Mouse (Mus musculus) lung, postnatal 0 days (tissue): ENCODE measurements at regions not wholly inside any gene's neighbourhood (a gene's known extent, or its start where the extent isn't known, plus 50 kb on each side); places are given as distances from the start of the nearest gene placed in this dataset.

ENCODE experiments used
- CTCF ChIP-seq: IDR thresholded peaks from 2 replicates; pipeline ENCODE4 v1.5.1; 2016; ENCODE audit warnings: antibody characterized with exemption, mild to moderate bottlenecking
- EP300 ChIP-seq: IDR thresholded peaks from 2 replicates; pipeline ENCODE4 v1.6.1; 2016; ENCODE audit warnings: antibody characterized with exemption, mild to moderate bottlenecking, control low read depth

GRCm38 (mm10) chr14:114485781-114486180 lies 606.2 kb upstream of the Gpc5 start:
- TF ChIP-seq CTCF = no peak
- no peak for TF ChIP-seq EP300
